Mouse (Mus musculus) CD4-positive, CD25-positive, alpha-beta regulatory T cell, adult 2 months (primary cell): ENCODE results near the gene Il17c.

ENCODE experiments used
- DNase-seq: peaks from one replicate; pipeline ENCODE4 v3.0.0-alpha.2; 2012; ENCODE audit warnings: low read depth, low spot score

Gene Il17c

GRCm38 (mm10) chr8:122430646-122431045 lies 8.8 kb downstream of the Il17c start:
- no peak for DNase-seq

GRCm38 (mm10) chr8:122431694-122432442 lies 10.0 kb downstream of the Il17c start:
- DNase-seq: peak; percentile 40

GRCm38 (mm10) chr8:122432443-122433268 lies 10.8 kb downstream of the Il17c start, which contains the start of gene Cyba:
Gene Cyba, minus strand, starts transcription at chr8:122432930.
- DNase-seq: peak; percentile 90

- no peak for DNase-seq
These were observed 11.6 kb downstream of the Il17c start for GRCm38 (mm10) chr8:122433269-122433905.

GRCm38 (mm10) chr8:122435375-122435774 lies 13.6 kb downstream of the Il17c start:
- DNase-seq: peak; percentile 63

GRCm38 (mm10) chr8:122436146-122436545 lies 14.3 kb downstream of the Il17c start:
- peak; percentile 60 for DNase-seq

GRCm38 (mm10) chr8:122436586-122437125 lies 14.8 kb downstream of the Il17c start:
- DNase-seq: peak; percentile 61

- DNase-seq: peak; percentile 64
These were observed 16.0 kb downstream of the Il17c start for GRCm38 (mm10) chr8:122437708-122438331.

- DNase-seq: no peak
These were observed 17.5 kb downstream of the Il17c start for GRCm38 (mm10) chr8:122439336-122439735.

GRCm38 (mm10) chr8:122441326-122441725 lies 19.5 kb downstream of the Il17c start:
- no peak for DNase-seq

- no peak for DNase-seq
These were observed 20.5 kb downstream of the Il17c start for GRCm38 (mm10) chr8:122442356-122442755.

- DNase-seq: no peak
These were observed 21.0 kb downstream of the Il17c start for GRCm38 (mm10) chr8:122442781-122443180.

GRCm38 (mm10) chr8:122443262-122444006 lies 21.6 kb downstream of the Il17c start, which contains the start of gene Mvd:
Gene Mvd, minus strand, starts transcription at chr8:122443422.
- peak; percentile 99 for DNase-seq

GRCm38 (mm10) chr8:122444058-122444748 lies 22.4 kb downstream of the Il17c start:
- peak; percentile 85 for DNase-seq

GRCm38 (mm10) chr8:122445203-122445602 lies 23.4 kb downstream of the Il17c start:
- DNase-seq: no peak

GRCm38 (mm10) chr8:122451161-122451703 lies 29.4 kb downstream of the Il17c start:
- no peak for DNase-seq

- DNase-seq: no peak
These were observed 30.3 kb downstream of the Il17c start for GRCm38 (mm10) chr8:122452154-122452553.

- no peak for DNase-seq
These were observed 32.6 kb downstream of the Il17c start for GRCm38 (mm10) chr8:122454409-122454808.

- no peak for DNase-seq
These were observed 35.4 kb downstream of the Il17c start for GRCm38 (mm10) chr8:122457171-122457570.
